Mouse (Mus musculus) liver, embryonic 14.5 days (tissue): ENCODE measurements at regions not wholly inside any gene's neighbourhood (a gene's known extent, or its start where the extent isn't known, plus 50 kb on each side); places are given as distances from the start of the nearest gene placed in this dataset.

ENCODE experiments used
- ATAC-seq: fragments of 200-750 bp; cut with Nextera tagmentation; 2 replicates; pipeline ENCODE4 v1.8.0; 2017; ENCODE audit warnings: moderate number of reproducible peaks, mild to moderate bottlenecking, moderate library complexity; ENCODE audit not compliant: insufficient read depth
- DNase-seq, 3 experiments: peaks; one replicate each; pipeline ENCODE4 v3.0.0-alpha.2; 2012 to 2013; ENCODE audit warnings: low read depth in 3 of 3, low spot score in 3 of 3
- H3K27ac ChIP-seq: fragments of 300-500 bp; sonication (generic); 2 replicates; pipeline ENCODE4 v1.5.1; 2014; ENCODE audit warnings: moderate library complexity, mild to moderate bottlenecking, control low read depth, inconsistent platforms
- H3K27me3 ChIP-seq: fragments of 300-500 bp; sonication (generic); 2 replicates; pipeline ENCODE4 v1.6.1; 2014; ENCODE audit warnings: mild to moderate bottlenecking, low read length, moderate library complexity; ENCODE audit not compliant: control insufficient read depth, insufficient read depth
- H3K36me3 ChIP-seq: fragments of 300-500 bp; sonication (generic); replicated peaks from 2 replicates; pipeline ENCODE4 v1.6.1; 2014; ENCODE audit warnings: low read depth; ENCODE audit not compliant: control insufficient read depth, insufficient read depth
- H3K4me1 ChIP-seq, 2 experiments: fragments of 200-500 bp in 1 of 2; fragments of 300-500 bp in 1 of 2; sonication (generic) in 1 of 2; replicated peaks; 2 replicates each; pipeline ENCODE4 v1.6.1; 2012 to 2014; ENCODE audit warnings: antibody characterized with exemption in 1 of 2, inconsistent platforms in 1 of 2, low read length in 1 of 2; ENCODE audit not compliant: control insufficient read depth in 2 of 2, insufficient read depth in 2 of 2
- H3K4me2 ChIP-seq: fragments of 300-500 bp; sonication (generic); 2 replicates; pipeline ENCODE4 v1.6.1; 2014; ENCODE audit warnings: low read depth, mild to moderate bottlenecking, control low read depth, moderate library complexity
- H3K4me3 ChIP-seq, 2 experiments: fragments of 200-500 bp in 1 of 2; fragments of 300-500 bp in 1 of 2; sonication (generic) in 1 of 2; 2 replicates each; pipeline ENCODE4 v1.5.1; 2012 to 2014; ENCODE audit warnings: low read depth in 2 of 2, low read length in 2 of 2, mild to moderate bottlenecking in 2 of 2, control low read depth in 1 of 2, inconsistent platforms in 1 of 2, moderate library complexity in 1 of 2; ENCODE audit not compliant: insufficient read depth in 1 of 2
- H3K9ac ChIP-seq: fragments of 300-500 bp; sonication (generic); replicated peaks from 2 replicates; pipeline ENCODE4 v1.6.1; 2014; ENCODE audit warnings: mild to moderate bottlenecking, control low read depth, moderate library complexity
- H3K9me3 ChIP-seq: fragments of 300-500 bp; sonication (generic); 2 replicates; pipeline ENCODE4 v1.6.1; 2016; ENCODE audit warnings: low read length, mixed read lengths; ENCODE audit not compliant: control insufficient read depth
- CTCF ChIP-seq: IDR thresholded peaks from 2 replicates; pipeline ENCODE4 v1.5.1; 2016; ENCODE audit warnings: antibody characterized with exemption, low read depth, control low read depth
- EP300 ChIP-seq: IDR thresholded peaks from 2 replicates; pipeline ENCODE4 v1.6.1; 2016; ENCODE audit warnings: antibody characterized with exemption, low read depth
- whole genome bisulfite sequencing: fragments of 180-500 bp; shearing (Covaris S2); extraction: QIAGEN DNeasy Blood & Tissue Kit; methylation state at CpG from one replicate; pipeline ENCODE4 v1.1.7; 2014; ENCODE audit not compliant: insufficient replicate concordance; 5-methylcytosine and 5-hydroxymethylcytosine counted together

DNA sequence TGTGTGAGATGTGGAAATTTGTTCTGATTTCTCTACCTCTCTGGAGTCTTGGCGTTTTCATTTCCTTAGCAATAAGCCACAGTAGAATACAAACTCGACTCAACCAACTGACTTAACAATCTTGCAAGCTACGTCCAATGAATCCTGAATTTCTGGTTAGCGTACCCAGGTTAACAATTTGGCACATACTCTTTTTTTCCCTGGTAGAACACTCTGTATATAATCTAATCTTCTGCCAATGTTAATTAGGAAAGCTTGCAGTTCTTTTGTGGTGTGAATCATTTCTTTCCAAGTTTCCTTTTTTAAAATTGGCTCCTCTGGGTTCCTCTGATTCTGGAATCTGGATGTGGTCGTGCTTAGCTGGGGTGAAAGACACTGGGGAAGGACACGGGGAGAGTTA lies 103.5 kb upstream of the Tmem178 start:
- Histone ChIP-seq H3K4me3 (no peak overlapping the region), H3K4me1 (no peaks in the 10 kb centered on the region), H3K9me3 (no peaks in the 10 kb centered on the region), H3K27ac (no peak overlapping the region), H3K36me3 (no peaks in the 10 kb centered on the region), H3K4me2 (no peak overlapping the region), H3K9ac (no peak overlapping the region), H3K27me3 (no peaks in the 10 kb centered on the region)
- DNase-seq (no peak), ATAC-seq (no peak)
- no peak for TF ChIP-seq EP300
- no peak for TF ChIP-seq CTCF
- WGBS = 63% methylated on average over 6 of the region's 6 CpGs

GRCm38 (mm10) chr17:80840452-80840851 lies 104.0 kb upstream of the Tmem178 start:
- DNase-seq = no peak
- no peaks in the 10 kb centered on the region for H3K27me3 ChIP-seq
- H3K27ac ChIP-seq = no peak overlapping the region
- H3K9ac ChIP-seq = no peak overlapping the region
- no peak overlapping the region for H3K4me3 ChIP-seq
- no peaks in the 10 kb centered on the region for H3K4me1 ChIP-seq
- no peaks in the 10 kb centered on the region for H3K9me3 ChIP-seq
- TF ChIP-seq EP300 = no peak
- no peak for TF ChIP-seq CTCF
- WGBS = 63% methylated on average over 4 of the region's 4 CpGs
- ATAC-seq = no peak
- H3K4me2 ChIP-seq = no peak overlapping the region
- no peaks in the 10 kb centered on the region for H3K36me3 ChIP-seq

GRCm38 (mm10) chr17:80834701-80835100 lies 106.4 kb upstream of the Map4k3 start:
- Histone ChIP-seq H3K27ac (no peak overlapping the region), H3K9ac (no peak overlapping the region), H3K4me2 (no peak overlapping the region), H3K27me3 (no peaks in the 10 kb centered on the region), H3K4me3 (no peak overlapping the region), H3K4me1 (no peaks in the 10 kb centered on the region), H3K36me3 (no peaks in the 10 kb centered on the region), H3K9me3 (no peaks in the 10 kb centered on the region)
- ATAC-seq = no peak
- TF ChIP-seq CTCF = no peak
- no peak for DNase-seq

GRCm38 (mm10) chr17:80834176-80834517 lies 105.9 kb upstream of the Map4k3 start:
- DNase-seq (no peak), ATAC-seq (no peak)
- no peak overlapping the region for H3K4me3 ChIP-seq
- H3K9me3 ChIP-seq = no peaks in the 10 kb centered on the region
- H3K4me2 ChIP-seq = no peak overlapping the region
- H3K27ac ChIP-seq = no peak overlapping the region
- H3K4me1 ChIP-seq = no peaks in the 10 kb centered on the region
- TF ChIP-seq CTCF (no peak), EP300 (no peak)
- H3K27me3 ChIP-seq = no peaks in the 10 kb centered on the region
- no peak overlapping the region for H3K9ac ChIP-seq
- 30% methylated on average over 5 of the region's 5 CpGs for WGBS
- no peaks in the 10 kb centered on the region for H3K36me3 ChIP-seq

DNA sequence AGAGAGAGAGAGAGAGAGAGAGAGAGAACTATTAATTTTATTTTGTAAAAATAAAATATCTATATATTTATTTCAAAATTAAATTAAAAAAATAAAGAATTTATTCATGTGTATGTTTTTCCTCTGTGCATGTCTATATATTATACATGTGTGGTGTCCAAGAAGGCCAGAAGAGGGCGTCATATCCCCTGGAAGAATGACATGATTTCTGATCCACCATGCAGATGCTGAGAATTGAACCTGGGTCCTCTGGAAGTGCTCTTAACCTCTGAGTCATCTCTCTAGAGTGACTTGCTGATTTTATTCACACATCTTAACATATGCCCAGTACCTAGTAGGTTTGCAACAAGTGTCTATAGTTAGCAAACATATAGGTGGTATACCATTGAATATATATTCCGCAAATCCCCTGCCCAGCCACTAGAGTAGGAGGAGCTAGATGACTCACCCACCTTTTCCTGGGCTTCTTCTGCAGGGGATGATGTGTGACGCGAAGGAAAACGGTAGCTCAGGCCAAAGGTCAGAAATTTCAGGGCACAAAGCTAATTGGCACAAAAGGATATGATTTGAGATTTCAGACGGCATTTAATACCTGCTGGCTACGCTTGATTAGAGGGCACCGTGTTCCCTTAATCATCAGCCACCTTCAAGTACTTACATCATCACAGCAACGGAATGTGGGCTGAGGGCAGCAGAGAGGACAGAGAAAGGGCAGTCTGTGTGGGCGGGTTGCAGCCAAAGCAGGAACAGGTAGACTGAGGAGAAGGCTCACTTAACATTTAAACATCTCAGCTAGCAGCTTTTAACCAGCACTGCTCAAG lies 105.3 kb upstream of the Map4k3 start:
- H3K4me2 ChIP-seq = no peak overlapping the region
- no peak for TF ChIP-seq EP300
- no peak for TF ChIP-seq CTCF
- DNase-seq (no peak), ATAC-seq (no peak)
- H3K36me3 ChIP-seq = no peaks in the 10 kb centered on the region
- no peak overlapping the region for H3K4me3 ChIP-seq
- no peaks in the 10 kb centered on the region for H3K27me3 ChIP-seq
- 35% methylated on average over 10 of the region's 10 CpGs for WGBS
- no peaks in the 10 kb centered on the region for H3K4me1 ChIP-seq
- no peak overlapping the region for H3K27ac ChIP-seq
- H3K9me3 ChIP-seq = no peaks in the 10 kb centered on the region
- no peak overlapping the region for H3K9ac ChIP-seq
